Mouse (Mus musculus): ENCODE data around the gene Rrp1b. TPM values are rescaled to one million over a fixed set of nuclear protein-coding genes. Genes with fewer than 3 reads are reported as not detected.
A peak's percentile ranks its signal among the peaks of the same experiment; 100 is the strongest.
"Not testable (repeated sequence)": the region's sequence is repeated elsewhere in the genome, so short reads cannot be mapped to it uniquely, and the experiment has no call there.

The Rrp1b gene
- polyA plus RNA-seq, 1 experiment from 2014 or later, result 36.2 TPM

- Histone ChIP-seq H3K4me1 (replicated peaks) (peaks cover 13% of the 10 kb centered on the region), H3K4me3 (no peak overlapping the region), H3K4me2 (no peak overlapping the region), H3K27ac (no peak overlapping the region), H3K27me3 (peaks cover 33% of the 10 kb centered on the region), H3K9me3 (0 out of 2 replicates have a peak, but pooled peaks cover 3% of the 10 kb centered on the region), H3K9ac (no peak overlapping the region), H3K36me3 (no peaks in the 10 kb centered on the region)
- 67% methylated on average over 1 of the region's 1 CpGs for WGBS
- no peak for ATAC-seq (ENCODE audit: low FRiP score)
Measured at GRCm38 (mm10) chr17:32097676-32098075, 61.8 kb downstream of the Rrp1b start.

GRCm38 (mm10) chr17:32098905-32099304 lies 63.0 kb downstream of the Rrp1b start:
- H3K9me3 ChIP-seq; H3K4me3 ChIP-seq; H3K36me3 ChIP-seq; H3K4me2 ChIP-seq; ATAC-seq (ENCODE audit: low FRiP score); H3K9ac ChIP-seq; H3K27ac ChIP-seq: not testable (repeated sequence)
- Histone ChIP-seq H3K27me3 (peaks cover 40% of the 10 kb centered on the region), H3K4me1 (replicated peaks) (peaks cover 13% of the 10 kb centered on the region)
- WGBS, result 88% methylated on average over 6 of the region's 6 CpGs

- Histone ChIP-seq H3K4me1 (replicated peaks) (peaks cover 13% of the 10 kb centered on the region), H3K27me3 (peaks cover 41% of the 10 kb centered on the region), H3K27ac (no peak overlapping the region), H3K9me3 (no peaks in the 10 kb centered on the region), H3K4me2 (peak overlapping the region; percentile 84), H3K9ac (peak overlapping the region; percentile 76), H3K36me3 (no peaks in the 10 kb centered on the region), H3K4me3 (peak overlapping the region; percentile 52)
- peak; percentile 21; the same call in 1 of the 2 replicates for ATAC-seq (ENCODE audit: low FRiP score)
- whole genome bisulfite sequencing, result 28% methylated on average over 8 of the region's 8 CpGs
Measured at GRCm38 (mm10) chr17:32099574-32099942, 63.7 kb downstream of the Rrp1b start.

- ATAC-seq (ENCODE audit: low FRiP score), result peak; percentile 89
- H3K9me3 ChIP-seq, result no peaks in the 10 kb centered on the region
- H3K4me3 ChIP-seq, result peak overlapping the region; percentile 52
- H3K27ac ChIP-seq, result no peak overlapping the region
- H3K9ac ChIP-seq, result peak overlapping the region; percentile 76
- H3K27me3 ChIP-seq, result peaks cover 43% of the 10 kb centered on the region
- H3K36me3 ChIP-seq, result no peaks in the 10 kb centered on the region
- WGBS, result 1% methylated on average over 44 of the region's 44 CpGs
- H3K4me1 ChIP-seq (replicated peaks), result peaks cover 13% of the 10 kb centered on the region
- peak overlapping the region; percentile 84 for H3K4me2 ChIP-seq
Measured at GRCm38 (mm10) chr17:32099943-32100586, 64.2 kb downstream of the Rrp1b start.

- WGBS, result 13% methylated on average over 4 of the region's 4 CpGs
- Histone ChIP-seq H3K4me1 (replicated peaks) (peaks cover 13% of the 10 kb centered on the region), H3K9ac (no peak overlapping the region), H3K9me3 (no peaks in the 10 kb centered on the region), H3K27ac (no peak overlapping the region), H3K4me2 (no peak overlapping the region), H3K27me3 (peaks cover 37% of the 10 kb centered on the region), H3K4me3 (no peak overlapping the region), H3K36me3 (no peaks in the 10 kb centered on the region)
- no peak for ATAC-seq (ENCODE audit: low FRiP score)
Measured at GRCm38 (mm10) chr17:32103054-32103453, 67.2 kb downstream of the Rrp1b start.

GRCm38 (mm10) chr17:32106358-32106757 lies 70.5 kb downstream of the Rrp1b start:
- H3K27ac ChIP-seq, result no peak overlapping the region
- WGBS, result 80% methylated on average over 2 of the region's 2 CpGs
- no peak overlapping the region for H3K9ac ChIP-seq
- no peaks in the 10 kb centered on the region for H3K9me3 ChIP-seq
- no peak overlapping the region for H3K4me2 ChIP-seq
- no peaks in the 10 kb centered on the region for H3K36me3 ChIP-seq
- no peak for ATAC-seq (ENCODE audit: low FRiP score)
- H3K27me3 ChIP-seq, result peaks cover 19% of the 10 kb centered on the region; the same call in 1 of the 2 replicates
- H3K4me3 ChIP-seq, result no peak overlapping the region
- no peaks in the 10 kb centered on the region for H3K4me1 ChIP-seq (replicated peaks)

GRCm38 (mm10) chr17:32107877-32108276 lies 72.0 kb downstream of the Rrp1b start:
- peaks cover 14% of the 10 kb centered on the region for H3K27me3 ChIP-seq
- no peak overlapping the region for H3K4me3 ChIP-seq

GRCm38 (mm10) chr17:32108320-32109011 lies 72.6 kb downstream of the Rrp1b start:
- ATAC-seq (ENCODE audit: low FRiP score), result not testable (repeated sequence)
- WGBS, result 88% methylated on average over 5 of the region's 5 CpGs

More at GRCm38 (mm10) chr17:32107877-32108276, 72.0 kb downstream of the Rrp1b start:
- no peaks in the 10 kb centered on the region for H3K36me3 ChIP-seq
- no peak overlapping the region for H3K27ac ChIP-seq
- no peaks in the 10 kb centered on the region for H3K9me3 ChIP-seq
- H3K4me2 ChIP-seq, result no peak overlapping the region
- ATAC-seq (ENCODE audit: low FRiP score), result no peak
- no peaks in the 10 kb centered on the region for H3K4me1 ChIP-seq (replicated peaks)
- H3K9ac ChIP-seq, result no peak overlapping the region
- 67% methylated on average over 5 of the region's 5 CpGs for WGBS

GRCm38 (mm10) chr17:32109201-32109940 lies 73.5 kb downstream of the Rrp1b start:
- H3K4me1 ChIP-seq (replicated peaks), result peaks cover 14% of the 10 kb centered on the region
- H3K27me3 ChIP-seq, result peaks cover 24% of the 10 kb centered on the region
- H3K27ac ChIP-seq, result no peak overlapping the region
- H3K9ac ChIP-seq, result no peak overlapping the region
- no peak overlapping the region for H3K4me3 ChIP-seq
- WGBS, result 72% methylated on average over 6 of the region's 6 CpGs
- no peak overlapping the region for H3K4me2 ChIP-seq
- no peak for ATAC-seq (ENCODE audit: low FRiP score)
- no peaks in the 10 kb centered on the region for H3K36me3 ChIP-seq
- H3K9me3 ChIP-seq, result no peaks in the 10 kb centered on the region

More at GRCm38 (mm10) chr17:32108320-32109011, 72.6 kb downstream of the Rrp1b start:
- not testable (repeated sequence) for H3K4me1 ChIP-seq (replicated peaks); H3K27ac ChIP-seq; H3K4me3 ChIP-seq; H3K9me3 ChIP-seq; H3K36me3 ChIP-seq; H3K9ac ChIP-seq; H3K4me2 ChIP-seq
- peaks cover 15% of the 10 kb centered on the region for H3K27me3 ChIP-seq

GRCm38 (mm10) chr17:32110424-32110823 lies 74.5 kb downstream of the Rrp1b start:
- peaks cover 16% of the 10 kb centered on the region for H3K4me1 ChIP-seq (replicated peaks)
- no peak overlapping the region for H3K27ac ChIP-seq
- H3K27me3 ChIP-seq, result peaks cover 28% of the 10 kb centered on the region
- no peak overlapping the region for H3K4me2 ChIP-seq
- H3K4me3 ChIP-seq, result no peak overlapping the region
- ATAC-seq (ENCODE audit: low FRiP score), result no peak
- no peaks in the 10 kb centered on the region for H3K36me3 ChIP-seq
- no peaks in the 10 kb centered on the region for H3K9me3 ChIP-seq
- WGBS, result 67% methylated on average over 2 of the region's 2 CpGs
- H3K9ac ChIP-seq, result no peak overlapping the region

- Histone ChIP-seq H3K27ac (no peak overlapping the region), H3K4me2 (no peak overlapping the region), H3K4me3 (no peak overlapping the region), H3K4me1 (replicated peaks) (peaks cover 16% of the 10 kb centered on the region), H3K27me3 (peaks cover 35% of the 10 kb centered on the region), H3K9me3 (no peaks in the 10 kb centered on the region), H3K36me3 (no peaks in the 10 kb centered on the region), H3K9ac (no peak overlapping the region)
- 88% methylated on average over 10 of the region's 10 CpGs for WGBS
- no peak for ATAC-seq (ENCODE audit: low FRiP score)
Measured at GRCm38 (mm10) chr17:32110980-32111780, 75.3 kb downstream of the Rrp1b start.
